Mouse (Mus musculus) CH12.LX (cell line): ENCODE data around the gene Phactr1. TPM values are rescaled to one million over a fixed set of nuclear protein-coding genes. Genes with fewer than 3 reads are reported as not detected.

Source experiments
- DNase-seq: peaks from one replicate; pipeline ENCODE4 v3.0.0-alpha.2; 2013; ENCODE audit errors: extremely low read depth
- H3K27ac ChIP-seq: 2 replicates; pipeline ENCODE4 v1.5.1; 2012; ENCODE audit warnings: low read depth, mild to moderate bottlenecking, control low read depth, moderate library complexity; ENCODE audit not compliant: insufficient read depth
- H3K27me3 ChIP-seq: replicated peaks from 2 replicates; pipeline ENCODE3; 2012; ENCODE audit warnings: inconsistent platforms
- H3K36me3 ChIP-seq, 2 experiments: replicated peaks in 1 of 2; 2 replicates each; pipeline versions ENCODE3 to v1.6.1; 2012; ENCODE audit warnings: inconsistent platforms in 1 of 2, low read length in 1 of 2, mild to moderate bottlenecking in 1 of 2, mixed read lengths in 1 of 2, moderate library complexity in 1 of 2; ENCODE audit not compliant: control insufficient read depth in 1 of 2, insufficient read depth in 1 of 2
- H3K4me1 ChIP-seq, 2 experiments: 2 replicates each; pipeline ENCODE4 v1.6.1; 2012; ENCODE audit warnings: inconsistent platforms in 1 of 2, moderate library complexity in 1 of 2; ENCODE audit not compliant: insufficient read depth in 2 of 2, control insufficient read depth in 1 of 2
- H3K4me2 ChIP-seq: 2 replicates; pipeline ENCODE4 v1.6.1; 2012; ENCODE audit warnings: low read depth, mild to moderate bottlenecking, control low read depth; ENCODE audit not compliant: poor library complexity, insufficient read depth, severe bottlenecking
- H3K4me3 ChIP-seq, 3 experiments: fragments of 150-350 bp in 1 of 3; sonication (generic) in 1 of 3; replicated peaks in 1 of 3; 2 replicates each; pipeline versions ENCODE3 to v1.5.1; 2011 to 2012; ENCODE audit warnings: low read depth in 2 of 3, low read length in 2 of 3, mild to moderate bottlenecking in 2 of 3, moderate library complexity in 2 of 3, control low read depth in 1 of 3, improper control_type of control experiment in 1 of 3, inconsistent platforms in 1 of 3, mixed read lengths in 1 of 3; ENCODE audit not compliant: poor library complexity in 1 of 3
- H3K79me2 ChIP-seq: replicated peaks from 2 replicates; pipeline ENCODE4 v1.6.1; 2012; ENCODE audit warnings: mild to moderate bottlenecking, moderate library complexity; ENCODE audit not compliant: control insufficient read depth, poor library complexity, insufficient read depth, severe bottlenecking; ENCODE audit errors: extremely low read depth
- H3K9ac ChIP-seq: 2 replicates; pipeline ENCODE4 v1.6.1; 2012; ENCODE audit warnings: low read depth, mild to moderate bottlenecking, control low read depth, moderate library complexity; ENCODE audit not compliant: insufficient read depth
- H3K9me3 ChIP-seq: replicated peaks from 2 replicates; pipeline ENCODE3; 2012; ENCODE audit warnings: low read length, inconsistent platforms, mixed read lengths
- BHLHE40 ChIP-seq: IDR thresholded peaks from 2 replicates; pipeline ENCODE4 v1.6.1; 2011; ENCODE audit warnings: mild to moderate bottlenecking, low read depth, low read length, improper control_type of control experiment
- ELF1 ChIP-seq: IDR thresholded peaks from 2 replicates; pipeline ENCODE4 v1.6.1; 2014; ENCODE audit warnings: low read depth, mild to moderate bottlenecking, inconsistent platforms, low read length, improper control_type of control experiment
- EP300 ChIP-seq: IDR thresholded peaks from 2 replicates; pipeline ENCODE4 v1.6.1; 2011; ENCODE audit warnings: low read length, improper control_type of control experiment
- GABPA ChIP-seq: IDR thresholded peaks from 2 replicates; pipeline ENCODE4 v1.6.1; 2012; ENCODE audit warnings: low read depth, low read length, improper control_type of control experiment, inconsistent platforms; ENCODE audit not compliant: insufficient replicate concordance
- HCFC1 ChIP-seq: IDR thresholded peaks from 2 replicates; pipeline ENCODE4 v1.6.1; 2012; ENCODE audit warnings: low read depth, mild to moderate bottlenecking, inconsistent platforms, low read length, improper control_type of control experiment
- IRF4 ChIP-seq: IDR thresholded peaks from 2 replicates; pipeline ENCODE4 v1.6.1; 2014; ENCODE audit warnings: low read depth, mild to moderate bottlenecking, inconsistent platforms, low read length, improper control_type of control experiment
- MAFK ChIP-seq: IDR thresholded peaks from 2 replicates; pipeline ENCODE4 v1.6.1; 2011; ENCODE audit warnings: low read length, improper control_type of control experiment; ENCODE audit not compliant: insufficient replicate concordance
- NELFE ChIP-seq: IDR thresholded peaks from 2 replicates; pipeline ENCODE4 v1.6.1; 2011; ENCODE audit warnings: low read depth, low read length, improper control_type of control experiment
- NRF1 ChIP-seq: IDR thresholded peaks from 2 replicates; pipeline ENCODE4 v1.6.1; 2014; ENCODE audit warnings: low read depth, mild to moderate bottlenecking, inconsistent platforms, low read length, improper control_type of control experiment, moderate library complexity
- PAX5 ChIP-seq: IDR thresholded peaks from 2 replicates; pipeline ENCODE4 v1.6.1; 2012; ENCODE audit warnings: low read length, inconsistent platforms, mixed read lengths
- POLR2A ChIP-seq: IDR thresholded peaks from 2 replicates; pipeline ENCODE4 v1.6.1; 2011; ENCODE audit warnings: low read depth, mild to moderate bottlenecking, improper control_type of control experiment, low read length
- POLR2AphosphoS2 ChIP-seq: IDR thresholded peaks from 2 replicates; pipeline ENCODE4 v1.6.1; 2011; ENCODE audit warnings: low read depth, low read length, improper control_type of control experiment
- SIN3A ChIP-seq: IDR thresholded peaks from 2 replicates; pipeline ENCODE4 v1.6.1; 2012; ENCODE audit warnings: low read length, improper control_type of control experiment, inconsistent platforms
- SMC3 ChIP-seq: IDR thresholded peaks from 2 replicates; pipeline ENCODE4 v1.6.1; 2011; ENCODE audit warnings: low read depth, low read length, improper control_type of control experiment
- TCF12 ChIP-seq: IDR thresholded peaks from 2 replicates; pipeline ENCODE4 v1.6.1; 2014; ENCODE audit warnings: low read depth, mild to moderate bottlenecking, inconsistent platforms, low read length, improper control_type of control experiment
- USF2 ChIP-seq: conservative IDR thresholded peaks from 2 replicates; pipeline ENCODE4 v1.6.1; 2011; ENCODE audit warnings: low read depth, low read length, improper control_type of control experiment
- ZKSCAN1 ChIP-seq: IDR thresholded peaks from 2 replicates; pipeline ENCODE4 v1.6.1; 2012; ENCODE audit warnings: low read depth, inconsistent platforms, low read length, improper control_type of control experiment, borderline replicate concordance
- ZNF384 ChIP-seq: IDR thresholded peaks from 2 replicates; pipeline ENCODE4 v1.6.1; 2012; ENCODE audit warnings: low read depth, low read length, improper control_type of control experiment, inconsistent platforms
- dilution Hi-C: fragments of 300-500 bp; cut with MboI; formaldehyde crosslinking; loops from 2 replicates; pipeline ENCODE4 v1.14.3; 2020; ENCODE audit warnings: low sequenced_read_pairs; ENCODE audit not compliant: extremely low pct_unique_long_range_greater_than_20kb, extremely low pct_ligation_motif_present
- in situ Hi-C: fragments of 300-500 bp; cut with MboI; formaldehyde crosslinking; loops from 3 replicates; pipeline ENCODE4 v1.14.3; 2019; ENCODE audit warnings: low sequenced_read_pairs, low pct_ligation_motif_present, low pct_unique_long_range_greater_than_20kb, mixed read lengths
- polyA plus RNA-seq: library from polyadenylated mRNA; unstranded; fragments of >175 nt; gene quantifications from 2 replicates; pipeline ENCODE4 v1.2.1, GENCODE M21; 2012; ENCODE audit warnings: low read depth; ENCODE audit not compliant: insufficient read length
- total RNA-seq, 2 experiments: library from RNA; depleted of rRNA; stranded (reverse); fragments of 300-350 nt in 1 of 2; fragments of >200 nt in 1 of 2; gene quantifications; 2 replicates each; pipeline ENCODE4 v1.2.3; 2012 to 2014

The Phactr1 gene
- total and polyA plus RNA-seq, 3 experiments: 2.0 to 6.1 (median 3.1) TPM

DNA sequence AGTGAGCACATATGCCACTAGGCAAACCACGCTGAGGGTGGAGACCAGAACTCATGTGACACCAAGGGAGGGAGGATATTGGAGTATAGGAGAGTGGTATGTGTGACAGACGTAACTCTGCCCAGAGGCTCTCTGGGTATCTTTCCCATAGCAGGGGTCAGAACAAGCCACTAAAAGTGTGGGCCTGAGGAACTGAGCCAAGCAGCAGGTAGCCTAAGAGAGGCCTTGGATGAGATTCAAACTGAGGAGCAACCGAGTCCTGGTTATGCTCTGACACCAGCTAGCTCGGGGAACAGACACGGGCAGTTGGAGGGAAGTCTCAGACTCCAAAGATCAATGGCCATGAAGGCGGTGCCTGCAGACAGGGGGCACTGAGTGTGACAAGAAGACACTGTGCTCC, 395.0 kb downstream of the Phactr1 start:
- dilution Hi-C loops: no loop called here

DNA sequence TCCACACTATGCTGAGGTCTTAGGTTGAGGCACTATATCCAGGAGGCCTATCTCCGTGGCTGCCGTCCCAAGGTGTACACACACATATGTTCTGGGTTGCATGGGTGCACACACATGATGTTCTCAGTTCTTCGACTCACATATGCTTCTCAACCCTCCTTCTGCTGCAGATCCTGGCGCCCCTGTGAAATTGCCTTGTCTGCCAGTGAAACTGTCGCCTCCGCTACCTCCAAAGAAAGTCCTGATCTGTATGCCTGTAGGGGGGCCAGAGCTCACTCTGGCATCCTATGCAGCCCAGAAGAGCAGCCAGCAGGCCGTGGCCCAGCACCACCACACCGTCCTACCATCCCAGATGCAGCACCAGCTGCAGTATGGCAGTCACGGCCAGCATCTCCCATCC, 397.1 kb downstream of the Phactr1 start:
- Histone ChIP-seq H3K4me1 (no peaks in the 10 kb centered on the region; a peak in 1 of 4 replicates), H3K4me3 (no peak overlapping the region), H3K36me3 (no peaks in the 10 kb centered on the region), H3K9me3 (no peaks in the 10 kb centered on the region), H3K27ac (no peak overlapping the region), H3K79me2 (no peaks in the 10 kb centered on the region), H3K27me3 (no peaks in the 10 kb centered on the region), H3K4me2 (no peak overlapping the region), H3K9ac (no peak overlapping the region)
- no peak for TF ChIP-seq ZNF384
- TF ChIP-seq POLR2AphosphoS2: no peak
- no peak for TF ChIP-seq USF2
- no peak for TF ChIP-seq NELFE
- TF ChIP-seq MAFK: no peak
- no peak for DNase-seq
- in situ Hi-C loops: no loop called here
- dilution Hi-C loops: no loop called here

More for the DNA sequence above, 395.0 kb downstream of the Phactr1 start:
- Histone ChIP-seq H3K4me2 (no peak overlapping the region), H3K9me3 (no peaks in the 10 kb centered on the region), H3K27me3 (no peaks in the 10 kb centered on the region), H3K36me3 (no peaks in the 10 kb centered on the region), H3K4me3 (no peak overlapping the region), H3K9ac (no peak overlapping the region), H3K27ac (no peak overlapping the region), H3K79me2 (no peaks in the 10 kb centered on the region), H3K4me1 (no peaks in the 10 kb centered on the region; a peak in 1 of 4 replicates)
- no peak for TF ChIP-seq TCF12
- no peak for TF ChIP-seq HCFC1
- no peak for TF ChIP-seq ZKSCAN1
- TF ChIP-seq PAX5: no peak
- TF ChIP-seq GABPA: no peak
- TF ChIP-seq SMC3: no peak
- TF ChIP-seq USF2: no peak
- TF ChIP-seq IRF4: no peak
- no peak for TF ChIP-seq EP300
- TF ChIP-seq SIN3A: no peak
- no peak for TF ChIP-seq BHLHE40
- no peak for TF ChIP-seq ELF1
- TF ChIP-seq POLR2A: no peak
- no peak for TF ChIP-seq NRF1
- no peak for TF ChIP-seq NELFE
- no peak for TF ChIP-seq MAFK
- no peak for TF ChIP-seq POLR2AphosphoS2
- no peak for DNase-seq
- in situ Hi-C loops: no loop called here
